Mouse (Mus musculus) spleen, adult 2 months (tissue): ENCODE data around the gene Ripk4.

Experiments used
- CTCF ChIP-seq: fragments of 200-500 bp; IDR thresholded peaks from 2 replicates; pipeline ENCODE4 v1.5.1; 2011; ENCODE audit warnings: mild to moderate bottlenecking, inconsistent platforms; ENCODE audit not compliant: insufficient read depth, insufficient read length, insufficient replicate concordance; ENCODE audit errors: extremely low read depth
- POLR2A ChIP-seq: fragments of 200-500 bp; IDR thresholded peaks from 2 replicates; pipeline ENCODE4 v1.6.1; 2011; ENCODE audit warnings: low read depth, low read length, inconsistent platforms

DNA sequence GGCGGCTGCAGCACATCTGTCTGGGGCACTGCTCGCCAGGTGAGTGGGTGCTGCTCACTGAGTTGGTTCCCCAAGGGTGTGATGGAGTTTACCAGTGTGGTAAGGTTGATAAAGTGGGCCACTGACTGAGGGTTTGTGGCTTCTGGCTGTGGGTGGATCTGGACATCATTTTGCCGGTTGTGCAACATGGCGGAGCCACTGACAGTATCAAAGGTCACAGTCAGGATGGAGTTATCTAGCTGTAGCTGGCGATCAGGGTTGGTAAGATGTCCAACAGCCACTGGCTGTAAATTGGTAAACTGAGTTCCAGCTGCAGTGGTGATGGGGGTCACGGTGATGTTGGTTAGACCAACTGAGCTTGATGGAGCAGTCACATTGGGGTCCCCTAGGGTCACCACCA lies 30.7 kb upstream of the Ripk4 start:
- TF ChIP-seq CTCF (no peak), POLR2A (no peak)
